Mouse (Mus musculus): Measurements from ENCODE around the gene Twist2. TPM values are rescaled to one million over a fixed set of nuclear protein-coding genes. Genes with fewer than 3 reads are reported as not detected.
A peak's percentile ranks its signal among the peaks of the same experiment; 100 is the strongest.

Gene Twist2
- polyA plus RNA-seq, 1 experiment from 2014 or later: 92.9 TPM

DNA sequence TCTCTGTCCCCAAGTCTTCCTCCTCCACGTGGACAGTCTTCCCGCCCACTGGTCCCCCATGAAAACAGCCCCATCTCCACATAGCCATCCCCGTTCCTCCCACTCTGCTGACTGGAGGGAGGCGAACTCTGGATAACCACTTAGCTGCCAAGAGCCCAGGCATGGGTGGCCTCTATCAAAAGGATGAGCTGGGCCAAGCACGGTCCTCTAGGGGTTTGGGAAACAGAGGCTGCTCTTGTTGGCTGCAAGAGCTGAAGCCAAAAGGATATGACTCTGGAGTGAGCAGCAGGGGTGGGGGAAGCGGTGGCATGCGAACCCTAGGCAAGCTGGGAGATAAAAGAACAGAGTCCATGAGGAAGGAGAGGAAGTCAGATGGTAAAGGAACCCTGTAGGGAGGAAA is 50.0 kb downstream of the Twist2 start:
- Histone ChIP-seq H3K27me3 (no peaks in the 10 kb centered on the region), H3K27ac (no peak overlapping the region), H3K9me3 (no peaks in the 10 kb centered on the region), H3K9ac (no peak overlapping the region), H3K4me2 (no peak overlapping the region), H3K4me1 (no peaks in the 10 kb centered on the region), H3K36me3 (peaks cover 31% of the 10 kb centered on the region), H3K4me3 (no peak overlapping the region)
- WGBS: 85% methylated on average over 7 of the region's 7 CpGs
- no peak for ATAC-seq (ENCODE audit: insufficient number of reproducible peaks, insufficient read depth, low FRiP score, low TSS enrichment, low read depth)

DNA sequence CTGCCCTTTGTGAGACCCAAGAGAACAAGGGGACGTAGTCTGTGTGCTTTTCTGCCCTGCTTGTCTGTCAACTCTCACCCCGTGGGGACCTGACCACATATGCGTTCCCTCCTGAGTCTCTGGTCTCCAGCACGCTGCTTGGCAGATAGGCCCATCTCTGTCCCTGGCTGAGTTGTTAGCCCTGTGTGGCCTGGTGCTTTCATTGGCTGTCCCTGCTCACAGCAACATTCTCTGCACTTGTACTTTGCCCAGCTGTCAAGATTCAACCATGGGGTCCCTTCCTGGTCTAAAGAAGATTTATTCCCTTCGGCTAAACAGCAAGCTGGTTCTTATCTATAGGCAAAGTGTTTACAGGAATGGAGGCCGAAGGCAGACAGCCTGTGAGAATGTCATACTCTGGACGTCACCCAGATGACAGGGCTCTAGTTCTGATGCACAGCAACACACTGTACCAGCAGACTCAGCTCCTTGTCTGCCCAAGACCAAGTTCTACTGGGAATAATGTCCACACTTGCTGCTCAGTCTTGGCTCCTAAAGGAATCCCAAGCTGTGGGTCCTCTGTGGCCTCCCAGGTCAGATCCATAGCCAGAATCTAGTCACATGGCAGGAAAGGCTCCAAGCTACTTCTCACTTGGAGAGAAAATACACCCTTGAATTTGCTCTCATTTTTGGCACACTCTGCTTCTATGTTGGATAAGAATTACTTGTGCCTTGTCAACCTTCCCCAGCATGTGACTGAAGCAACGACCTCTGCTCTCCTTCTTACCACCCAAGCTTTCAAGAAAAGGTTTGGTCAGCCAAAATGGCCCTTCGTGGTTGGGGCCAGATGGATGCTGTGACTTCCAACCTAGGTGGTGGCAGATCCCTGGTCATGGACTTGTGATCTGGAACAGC is 55.8 kb downstream of the Twist2 start:
- no peak for ATAC-seq (ENCODE audit: insufficient number of reproducible peaks, insufficient read depth, low FRiP score, low TSS enrichment, low read depth)
- H3K4me3 ChIP-seq: no peak overlapping the region
- WGBS: 83% methylated on average over 9 of the region's 9 CpGs
- H3K4me2 ChIP-seq: no peak overlapping the region
- no peaks in the 10 kb centered on the region for H3K36me3 ChIP-seq
- no peaks in the 10 kb centered on the region for H3K9me3 ChIP-seq
- H3K27ac ChIP-seq: no peak overlapping the region
- H3K9ac ChIP-seq: no peak overlapping the region
- H3K4me1 ChIP-seq: peaks cover 8% of the 10 kb centered on the region; the same call in 1 of the 2 replicates
- H3K27me3 ChIP-seq: no peaks in the 10 kb centered on the region

DNA sequence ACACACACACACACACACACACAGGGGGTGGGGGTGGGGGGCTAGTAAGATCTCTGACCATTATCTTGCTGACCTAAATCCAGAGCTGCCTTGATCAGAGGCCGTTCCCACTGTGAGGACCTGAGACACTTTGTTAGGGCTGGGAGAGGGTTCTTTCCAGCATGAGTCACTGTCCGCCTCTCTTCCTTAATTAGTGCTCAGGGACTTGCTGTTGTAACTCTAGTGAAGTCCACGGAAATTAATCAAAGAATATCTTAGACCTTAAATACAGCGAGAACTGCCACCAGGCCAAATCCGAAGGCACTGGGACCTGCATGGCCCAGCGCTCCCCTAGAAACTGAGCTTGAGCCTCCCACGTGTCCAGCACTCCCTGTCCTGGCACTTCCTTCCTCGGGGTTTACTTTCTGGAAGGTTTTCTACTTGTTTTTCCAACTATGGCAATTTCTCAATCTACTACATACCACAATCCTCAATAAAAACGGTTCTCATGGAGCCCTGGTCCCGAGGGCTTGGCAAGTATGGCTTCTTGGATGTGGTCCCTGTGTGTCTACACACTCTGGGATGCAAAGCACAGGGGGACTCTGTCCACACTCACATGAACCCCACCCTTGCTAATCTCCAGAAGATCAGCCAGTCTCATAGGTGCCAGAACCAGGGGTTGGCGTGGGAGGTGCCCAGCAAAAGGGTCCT is 57.0 kb downstream of the Twist2 start:
- H3K4me2 ChIP-seq: no peak overlapping the region
- 86% methylated on average over 11 of the region's 11 CpGs for WGBS

DNA sequence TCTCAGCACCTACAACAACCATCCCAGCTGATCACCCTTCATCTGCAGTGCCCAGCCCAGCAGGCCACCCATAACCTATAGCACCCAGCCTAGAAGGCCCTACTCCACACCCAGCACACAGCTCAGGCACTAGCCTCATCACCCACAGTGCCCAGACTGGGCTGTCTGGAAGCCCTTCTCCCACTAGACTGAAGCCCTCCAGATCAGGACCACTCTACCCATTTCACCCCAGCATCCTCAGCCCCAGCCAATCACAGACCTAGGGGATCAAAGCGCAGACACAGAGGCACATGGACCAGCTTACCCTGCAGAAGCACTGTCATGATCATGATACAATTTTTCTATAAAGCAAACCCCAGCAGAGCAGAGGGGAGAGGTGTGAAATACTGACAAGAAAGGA is 57.6 kb downstream of the Twist2 start:
- H3K27ac ChIP-seq: no peak overlapping the region
- no peaks in the 10 kb centered on the region for H3K27me3 ChIP-seq
- 92% methylated on average over 1 of the region's 1 CpGs for WGBS
- no peaks in the 10 kb centered on the region for H3K36me3 ChIP-seq
- no peak overlapping the region for H3K9ac ChIP-seq
- ATAC-seq (ENCODE audit: insufficient number of reproducible peaks, insufficient read depth, low FRiP score, low TSS enrichment, low read depth): no peak
- H3K9me3 ChIP-seq: no peaks in the 10 kb centered on the region
- peaks cover 8% of the 10 kb centered on the region; the same call in 1 of the 2 replicates for H3K4me1 ChIP-seq
- H3K4me3 ChIP-seq: no peak overlapping the region
- H3K4me2 ChIP-seq: no peak overlapping the region

More for the DNA sequence above, 57.0 kb downstream of the Twist2 start:
- H3K9me3 ChIP-seq: no peaks in the 10 kb centered on the region
- no peak overlapping the region for H3K9ac ChIP-seq
- no peak overlapping the region for H3K27ac ChIP-seq
- no peak overlapping the region for H3K4me3 ChIP-seq
- no peak for ATAC-seq (ENCODE audit: insufficient number of reproducible peaks, insufficient read depth, low FRiP score, low TSS enrichment, low read depth)
- H3K27me3 ChIP-seq: no peaks in the 10 kb centered on the region
- peaks cover 8% of the 10 kb centered on the region; the same call in 1 of the 2 replicates for H3K4me1 ChIP-seq
- H3K36me3 ChIP-seq: no peaks in the 10 kb centered on the region

DNA sequence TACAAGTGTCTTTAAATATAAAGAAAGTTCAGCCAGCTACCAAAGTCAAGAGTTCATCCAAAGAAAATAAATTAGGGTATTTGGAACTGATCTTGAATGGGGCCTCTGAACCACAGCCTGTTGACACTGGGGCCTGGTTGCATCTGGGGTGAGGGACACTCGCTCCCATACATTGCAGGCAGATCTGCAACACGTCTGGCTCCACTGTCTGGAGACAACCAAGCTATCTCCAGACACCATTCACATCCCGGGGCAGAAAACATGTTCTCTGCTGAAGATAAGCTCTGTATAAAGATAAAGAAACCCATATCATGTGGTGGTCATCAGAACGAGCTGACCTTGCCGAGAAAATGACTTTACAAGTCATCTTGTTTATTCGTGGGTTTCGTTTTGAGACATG is 60.2 kb downstream of the Twist2 start:
- WGBS: 80% methylated on average over 7 of the region's 7 CpGs
- Histone ChIP-seq H3K4me3 (no peak overlapping the region), H3K27me3 (no peaks in the 10 kb centered on the region)

DNA sequence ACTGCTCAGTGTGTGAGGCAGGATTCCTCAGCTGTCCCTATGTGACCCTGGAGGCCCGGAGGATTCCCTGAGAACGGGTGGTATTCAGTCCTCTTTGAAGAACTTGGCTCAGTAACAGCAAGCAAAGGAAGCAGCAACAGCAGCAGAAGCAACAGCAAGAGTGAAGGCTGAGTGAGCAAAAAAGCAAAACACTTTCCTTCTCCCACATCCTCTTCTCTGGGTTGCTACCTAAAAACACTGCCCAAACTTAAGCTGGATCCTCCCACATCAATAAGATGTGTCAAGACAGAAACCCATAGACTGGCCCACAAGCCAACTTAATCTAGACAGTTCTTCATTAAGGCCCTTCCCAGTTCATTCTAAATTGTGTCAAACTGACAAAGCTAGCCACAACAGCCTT is 64.7 kb downstream of the Twist2 start:
- H3K27me3 ChIP-seq: no peaks in the 10 kb centered on the region
- WGBS: 73% methylated on average over 2 of the region's 2 CpGs
- no peak for ATAC-seq (ENCODE audit: insufficient number of reproducible peaks, insufficient read depth, low FRiP score, low TSS enrichment, low read depth)
- no peak overlapping the region for H3K9ac ChIP-seq
- no peak overlapping the region for H3K27ac ChIP-seq
- H3K4me2 ChIP-seq: no peak overlapping the region
- H3K4me1 ChIP-seq: 0 out of 2 replicates have a peak, but pooled peaks cover 4% of the 10 kb centered on the region
- no peak overlapping the region for H3K4me3 ChIP-seq
- no peaks in the 10 kb centered on the region for H3K9me3 ChIP-seq
- H3K36me3 ChIP-seq: no peaks in the 10 kb centered on the region

More for the DNA sequence above, 60.2 kb downstream of the Twist2 start:
- Histone ChIP-seq H3K4me2 (no peak overlapping the region), H3K9me3 (no peaks in the 10 kb centered on the region), H3K27ac (peak overlapping the region; percentile 39; the same call in 1 of the 2 replicates), H3K9ac (no peak overlapping the region), H3K36me3 (no peaks in the 10 kb centered on the region), H3K4me1 (peaks cover 8% of the 10 kb centered on the region; the same call in 1 of the 2 replicates)
- no peak for ATAC-seq (ENCODE audit: insufficient number of reproducible peaks, insufficient read depth, low FRiP score, low TSS enrichment, low read depth)

DNA sequence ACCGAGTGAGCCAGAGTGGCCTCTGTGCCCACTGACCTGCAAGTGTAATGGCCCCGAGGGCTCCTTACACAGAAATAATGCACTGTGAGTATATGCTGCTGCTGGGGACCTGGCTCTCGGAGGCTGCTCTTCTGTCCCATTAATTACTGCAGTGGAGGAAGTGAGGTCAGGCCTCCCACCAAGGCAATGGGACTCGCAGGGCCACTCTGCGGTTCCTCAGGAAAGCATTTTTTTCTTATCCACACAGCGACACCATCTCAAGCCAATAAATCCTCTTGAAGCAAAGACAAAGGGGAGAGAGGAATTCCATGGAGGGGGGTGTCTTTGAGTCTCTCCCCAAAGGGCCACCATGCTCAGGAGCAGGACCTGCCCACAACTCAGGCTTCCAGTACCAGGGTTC is 69.8 kb downstream of the Twist2 start:
- Histone ChIP-seq H3K4me1 (peaks cover 29% of the 10 kb centered on the region), H3K36me3 (no peaks in the 10 kb centered on the region), H3K4me3 (no peak overlapping the region), H3K9ac (no peak overlapping the region), H3K4me2 (no peak overlapping the region), H3K9me3 (no peaks in the 10 kb centered on the region), H3K27me3 (no peaks in the 10 kb centered on the region), H3K27ac (no peak overlapping the region)
- WGBS: 59% methylated on average over 6 of the region's 6 CpGs
- no peak for ATAC-seq (ENCODE audit: insufficient number of reproducible peaks, insufficient read depth, low FRiP score, low TSS enrichment, low read depth)

DNA sequence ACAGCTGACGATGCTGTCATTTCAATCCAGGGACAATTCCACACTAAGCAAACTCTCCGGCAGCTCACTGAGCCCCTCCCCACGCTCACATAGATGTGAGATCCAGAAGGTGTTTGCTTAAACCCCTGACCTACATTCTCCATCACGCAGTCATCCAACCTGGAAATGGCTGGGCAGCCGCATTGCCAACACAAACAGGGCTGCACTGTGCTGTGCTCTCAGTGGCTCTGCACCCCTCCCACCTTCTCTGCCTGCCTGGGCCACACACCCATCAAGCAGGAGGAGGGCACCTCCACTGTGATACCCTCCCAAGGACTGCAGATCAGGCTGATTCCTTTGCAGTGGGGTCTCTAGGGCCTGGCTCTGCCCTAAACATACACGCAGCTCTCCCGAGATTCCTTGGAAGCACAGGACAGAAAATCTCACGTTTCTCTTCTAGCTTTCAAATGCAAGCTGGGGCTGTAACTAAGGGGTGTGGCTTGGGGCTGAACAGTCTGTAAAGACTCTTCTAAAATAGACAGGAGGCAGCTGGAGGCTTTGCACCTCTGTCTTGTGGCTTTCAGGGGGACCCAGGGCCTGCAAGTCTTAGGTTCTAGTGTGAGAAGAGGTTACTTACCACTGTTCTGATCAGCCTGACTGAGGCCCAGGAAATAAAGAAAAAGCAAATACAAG is 71.3 kb downstream of the Twist2 start:
- H3K27ac ChIP-seq: 0 out of 2 replicates have a peak overlapping the region, but pooled peaks have one; percentile 16
- H3K4me3 ChIP-seq: no peak overlapping the region
- H3K4me2 ChIP-seq: no peak overlapping the region
- no peak for ATAC-seq (ENCODE audit: insufficient number of reproducible peaks, insufficient read depth, low FRiP score, low TSS enrichment, low read depth)
- peaks cover 29% of the 10 kb centered on the region for H3K4me1 ChIP-seq
- H3K36me3 ChIP-seq: no peaks in the 10 kb centered on the region
- H3K27me3 ChIP-seq: no peaks in the 10 kb centered on the region
- 45% methylated on average over 8 of the region's 8 CpGs for WGBS
- no peak overlapping the region for H3K9ac ChIP-seq
- no peaks in the 10 kb centered on the region for H3K9me3 ChIP-seq

DNA sequence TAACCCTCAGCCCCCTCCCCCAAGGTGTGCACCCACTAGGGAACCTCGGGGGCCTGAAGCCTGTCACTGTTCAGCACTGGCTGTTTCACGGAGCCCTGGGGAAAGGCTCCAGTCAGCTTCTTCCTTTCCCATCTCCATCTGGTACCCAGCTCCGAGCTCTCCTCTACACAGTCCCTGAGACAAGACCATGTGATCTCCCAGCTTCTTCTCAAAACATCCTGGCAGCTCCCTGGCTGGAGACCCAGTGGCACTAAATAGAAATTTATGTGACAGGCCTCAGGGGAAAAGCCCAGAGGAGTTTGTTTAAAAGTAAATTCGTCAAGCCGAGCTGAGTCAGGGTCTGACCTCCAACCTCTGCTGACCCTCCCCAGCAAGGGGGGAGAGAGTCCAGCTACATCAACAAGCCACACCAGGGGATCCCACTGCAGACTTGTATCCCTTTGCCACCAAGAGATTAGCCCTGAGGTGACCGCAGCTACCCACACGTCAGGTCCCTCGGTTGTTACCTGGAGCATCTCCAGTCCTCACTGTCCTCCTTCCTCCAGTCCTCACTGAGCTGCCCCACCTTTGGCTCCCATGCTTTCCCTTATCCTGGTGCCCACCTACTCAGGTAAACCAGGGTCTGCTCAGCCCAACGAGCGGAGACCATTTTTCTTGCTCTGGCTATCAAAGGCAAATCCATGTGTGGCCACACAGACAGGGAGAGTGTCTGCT is 72.5 kb downstream of the Twist2 start:
- H3K4me1 ChIP-seq: peaks cover 34% of the 10 kb centered on the region

DNA sequence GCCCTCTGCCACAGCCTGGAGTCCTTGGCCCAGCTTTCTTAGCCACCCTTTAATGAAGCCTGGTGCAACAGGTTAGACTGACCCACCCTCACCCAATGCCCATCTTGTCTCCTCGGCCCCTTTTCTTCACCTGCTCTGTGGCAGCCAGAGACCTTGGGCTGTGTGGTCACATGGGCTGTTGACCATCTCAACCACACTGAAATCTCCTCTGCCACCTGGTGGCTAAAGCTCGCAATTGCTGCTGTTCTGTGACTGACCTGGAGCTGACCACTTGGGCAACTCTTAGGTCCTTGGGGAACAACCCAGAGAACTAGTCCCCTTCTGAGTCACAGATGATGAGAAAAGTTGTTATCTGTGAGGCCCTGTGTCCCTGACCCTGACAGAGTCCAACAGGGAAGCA is 73.4 kb downstream of the Twist2 start:
- H3K4me3 ChIP-seq: no peak overlapping the region
- H3K4me2 ChIP-seq: no peak overlapping the region
- no peaks in the 10 kb centered on the region for H3K36me3 ChIP-seq
- H3K9ac ChIP-seq: no peak overlapping the region
- H3K27me3 ChIP-seq: no peaks in the 10 kb centered on the region
- no peak for ATAC-seq (ENCODE audit: insufficient number of reproducible peaks, insufficient read depth, low FRiP score, low TSS enrichment, low read depth)
- WGBS: 14% methylated on average over 2 of the region's 2 CpGs
- H3K4me1 ChIP-seq: peaks cover 32% of the 10 kb centered on the region
- no peak overlapping the region for H3K27ac ChIP-seq
- no peaks in the 10 kb centered on the region for H3K9me3 ChIP-seq

More for the DNA sequence above, 72.5 kb downstream of the Twist2 start:
- Histone ChIP-seq H3K4me3 (no peak overlapping the region), H3K27me3 (no peaks in the 10 kb centered on the region), H3K9me3 (no peaks in the 10 kb centered on the region), H3K36me3 (no peaks in the 10 kb centered on the region), H3K9ac (no peak overlapping the region), H3K27ac (no peak overlapping the region), H3K4me2 (no peak overlapping the region)
- no peak for ATAC-seq (ENCODE audit: insufficient number of reproducible peaks, insufficient read depth, low FRiP score, low TSS enrichment, low read depth)
- WGBS: 55% methylated on average over 10 of the region's 10 CpGs
